Mouse (Mus musculus) heart, postnatal 0 days (tissue): ENCODE measurements around the gene Tfeb. TPM values are rescaled to one million over a fixed set of nuclear protein-coding genes. Genes with fewer than 3 reads are reported as not detected.

Experiments
- ATAC-seq: fragments of 200-750 bp; cut with Nextera tagmentation; 2 replicates; pipeline ENCODE4 v1.8.0; 2017; ENCODE audit warnings: low read depth, moderate number of reproducible peaks, moderate library complexity; ENCODE audit not compliant: insufficient read depth
- DNase-seq: peaks from one replicate; pipeline ENCODE4 v3.0.0-alpha.2; 2016; ENCODE audit warnings: low spot score
- H3K27ac ChIP-seq: fragments of 300-500 bp; sonication (generic); 2 replicates; pipeline ENCODE4 v1.5.1; 2014; ENCODE audit warnings: low read depth, mild to moderate bottlenecking
- H3K27me3 ChIP-seq: fragments of 300-500 bp; sonication (generic); 2 replicates; pipeline ENCODE4 v1.6.1; 2014; ENCODE audit warnings: low read length, mixed read lengths; ENCODE audit not compliant: control insufficient read depth, insufficient read depth
- H3K36me3 ChIP-seq: fragments of 300-500 bp; sonication (generic); replicated peaks from 2 replicates; pipeline ENCODE4 v1.6.1; 2014; ENCODE audit warnings: low read length, mixed read lengths; ENCODE audit not compliant: control insufficient read depth, insufficient read depth
- H3K4me1 ChIP-seq: fragments of 300-500 bp; sonication (generic); 2 replicates; pipeline ENCODE4 v1.6.1; 2014; ENCODE audit warnings: antibody characterized with exemption; ENCODE audit not compliant: control insufficient read depth, insufficient read depth
- H3K4me2 ChIP-seq: fragments of 300-500 bp; sonication (generic); 2 replicates; pipeline ENCODE4 v1.6.1; 2014; ENCODE audit warnings: low read depth, mild to moderate bottlenecking, low read length, moderate library complexity
- H3K4me3 ChIP-seq: fragments of 300-500 bp; sonication (generic); 2 replicates; pipeline ENCODE4 v1.5.1; 2014; ENCODE audit warnings: low read depth, low read length
- H3K9ac ChIP-seq: fragments of 300-500 bp; sonication (generic); replicated peaks from 2 replicates; pipeline ENCODE4 v1.6.1; 2014; ENCODE audit warnings: low read depth, low read length, mixed read lengths
- H3K9me3 ChIP-seq: fragments of 300-500 bp; sonication (generic); replicated peaks from 2 replicates; pipeline ENCODE4 v1.6.1; 2016; ENCODE audit warnings: low read length; ENCODE audit not compliant: control insufficient read depth
- CTCF ChIP-seq: IDR thresholded peaks from 2 replicates; pipeline ENCODE4 v1.5.1; 2016; ENCODE audit warnings: antibody characterized with exemption, control low read depth, low read depth
- EP300 ChIP-seq: IDR thresholded peaks from 2 replicates; pipeline ENCODE4 v1.6.1; 2016; ENCODE audit warnings: antibody characterized with exemption, low read depth
- WGBS: fragments of 180-500 bp; shearing (Covaris S2); extraction: QIAGEN DNeasy Blood & Tissue Kit; methylation state at CpG from one replicate; pipeline ENCODE4 v1.1.7; 2014; 5-methylcytosine and 5-hydroxymethylcytosine counted together
- polyA plus RNA-seq: library from polyadenylated mRNA; unstranded; fragments of >200 nt; fragmentation: Nextera tagmentation; extraction: Ambion mirVana; gene quantifications from 2 replicates; pipeline ENCODE4 v1.2.1, GENCODE M21; 2015
- total RNA-seq: library from RNA; depleted of rRNA; stranded (reverse); fragments of >200 nt; gene quantifications from 2 replicates; pipeline ENCODE4 v1.2.3, GENCODE M21; 2014; ENCODE audit warnings: low replicate concordance

Tfeb gene
- total and polyA plus RNA-seq, 2 experiments from 2014 or later, result 27.9 to 42.4 TPM

- Histone ChIP-seq H3K9ac (no peak overlapping the region), H3K36me3 (peaks cover 22% of the 10 kb centered on the region), H3K4me1 (peaks cover 3% of the 10 kb centered on the region; the same call in 1 of the 2 replicates), H3K4me3 (no peak overlapping the region), H3K9me3 (no peaks in the 10 kb centered on the region), H3K27me3 (no peaks in the 10 kb centered on the region), H3K4me2 (no peak overlapping the region), H3K27ac (peak overlapping the region; percentile 14)
- WGBS, result 7% methylated on average over 9 of the region's 9 CpGs
- peak; percentile 96 for TF ChIP-seq CTCF
- TF ChIP-seq EP300, result no peak
- DNase-seq (peak; percentile 80), ATAC-seq (peak; percentile 81)
Measured at GRCm38 (mm10) chr17:47793377-47793776, 56.5 kb downstream of the Tfeb start.

- Histone ChIP-seq H3K27ac (no peak overlapping the region), H3K9me3 (no peaks in the 10 kb centered on the region), H3K36me3 (peaks cover 11% of the 10 kb centered on the region; the same call in 1 of the 2 replicates), H3K4me3 (no peak overlapping the region), H3K4me1 (peaks cover 3% of the 10 kb centered on the region; the same call in 1 of the 2 replicates), H3K9ac (no peak overlapping the region), H3K27me3 (no peaks in the 10 kb centered on the region), H3K4me2 (no peak overlapping the region)
- DNase-seq (peak; percentile 38), ATAC-seq (0 out of 2 replicates have a peak, but pooled peaks have one; percentile 27)
- WGBS, result 40% methylated on average over 3 of the region's 3 CpGs
- TF ChIP-seq CTCF, result peak; percentile 66
- no peak for TF ChIP-seq EP300
Measured at GRCm38 (mm10) chr17:47795446-47795845, 58.6 kb downstream of the Tfeb start.

GRCm38 (mm10) chr17:47796156-47796816 is 59.5 kb downstream of the Tfeb start:
- H3K9ac ChIP-seq, result no peak overlapping the region
- H3K4me3 ChIP-seq, result no peak overlapping the region
- ATAC-seq, result no peak
- no peak overlapping the region for H3K27ac ChIP-seq
- H3K4me2 ChIP-seq, result no peak overlapping the region
- DNase-seq, result no peak
- no peaks in the 10 kb centered on the region for H3K9me3 ChIP-seq
- TF ChIP-seq EP300 (no peak), CTCF (no peak)
- H3K4me1 ChIP-seq, result peaks cover 3% of the 10 kb centered on the region; the same call in 1 of the 2 replicates
- 46% methylated on average over 16 of the region's 16 CpGs for WGBS
- no peaks in the 10 kb centered on the region for H3K27me3 ChIP-seq
- peaks cover 6% of the 10 kb centered on the region; the same call in 1 of the 2 replicates for H3K36me3 ChIP-seq

- Histone ChIP-seq H3K4me1 (peaks cover 3% of the 10 kb centered on the region; the same call in 1 of the 2 replicates), H3K9ac (no peak overlapping the region), H3K27ac (no peak overlapping the region), H3K4me2 (no peak overlapping the region), H3K36me3 (no peaks in the 10 kb centered on the region), H3K27me3 (no peaks in the 10 kb centered on the region), H3K4me3 (no peak overlapping the region), H3K9me3 (no peaks in the 10 kb centered on the region)
- DNase-seq (no peak), ATAC-seq (no peak)
- 62% methylated on average over 4 of the region's 4 CpGs for WGBS
- TF ChIP-seq CTCF (peak; percentile 20; the same call in 1 of the 2 replicates), EP300 (no peak)
Measured at GRCm38 (mm10) chr17:47796968-47797367, 60.1 kb downstream of the Tfeb start.

GRCm38 (mm10) chr17:47797383-47797782 is 60.6 kb downstream of the Tfeb start:
- no peaks in the 10 kb centered on the region for H3K27me3 ChIP-seq
- DNase-seq (no peak), ATAC-seq (no peak)
- H3K4me3 ChIP-seq, result no peak overlapping the region
- H3K4me2 ChIP-seq, result no peak overlapping the region
- H3K36me3 ChIP-seq, result no peaks in the 10 kb centered on the region
- TF ChIP-seq EP300 (no peak), CTCF (no peak)
- no peaks in the 10 kb centered on the region for H3K9me3 ChIP-seq
- WGBS, result 62% methylated on average over 9 of the region's 9 CpGs
- H3K27ac ChIP-seq, result no peak overlapping the region
- H3K9ac ChIP-seq, result no peak overlapping the region
- peaks cover 3% of the 10 kb centered on the region; the same call in 1 of the 2 replicates for H3K4me1 ChIP-seq

GRCm38 (mm10) chr17:47802806-47803205 is 66.0 kb downstream of the Tfeb start:
- Histone ChIP-seq H3K9ac (no peak overlapping the region), H3K4me3 (no peak overlapping the region), H3K4me1 (no peaks in the 10 kb centered on the region), H3K27me3 (no peaks in the 10 kb centered on the region), H3K4me2 (no peak overlapping the region), H3K9me3 (no peaks in the 10 kb centered on the region), H3K36me3 (no peaks in the 10 kb centered on the region), H3K27ac (peak overlapping the region; percentile 38; the same call in 1 of the 2 replicates)
- TF ChIP-seq CTCF, result no peak
- no peak for TF ChIP-seq EP300
- DNase-seq (no peak), ATAC-seq (0 out of 2 replicates have a peak, but pooled peaks have one; percentile 32)
- 18% methylated on average over 8 of the region's 8 CpGs for WGBS
